Mouse (Mus musculus): ENCODE measurements around the gene Sfxn5. TPM values are rescaled to one million over a fixed set of nuclear protein-coding genes. Genes with fewer than 3 reads are reported as not detected.

Gene Sfxn5
- polyA plus RNA-seq, 1 experiment: 0.63 TPM

GRCm38 (mm10) chr6:85364439-85364838 lies 31.2 kb upstream of the Sfxn5 start:
- H3K27me3 ChIP-seq (ENCODE audit: control insufficient read depth, insufficient read depth, low read length): peaks cover 25% of the 10 kb centered on the region
- H3K36me3 ChIP-seq (ENCODE audit: control insufficient read depth, insufficient read depth, low read length): no peaks in the 10 kb centered on the region
- WGBS: 49% methylated on average over 5 of the region's 5 CpGs
- H3K4me3 ChIP-seq (ENCODE audit: low read depth, low read length): no peak overlapping the region
- H3K4me1 ChIP-seq (ENCODE audit: control insufficient read depth, insufficient read depth, insufficient read length, low read length): no peaks in the 10 kb centered on the region
- TF ChIP-seq CTCF (IDR thresholded peaks at IDR 0.05; ENCODE audit: extremely low read depth, insufficient read length, insufficient replicate concordance, low read depth, low read length) (no peak), POLR2A (IDR thresholded peaks at IDR 0.05; ENCODE audit: low read depth, low read length) (no peak)
- no peak overlapping the region for H3K27ac ChIP-seq (ENCODE audit: insufficient read depth, low read depth, low read length)

- Histone ChIP-seq H3K27ac (ENCODE audit: insufficient read depth, low read depth, low read length) (no peak overlapping the region), H3K4me1 (ENCODE audit: control insufficient read depth, insufficient read depth, insufficient read length, low read length) (no peaks in the 10 kb centered on the region), H3K4me3 (ENCODE audit: low read depth, low read length) (no peak overlapping the region), H3K36me3 (ENCODE audit: control insufficient read depth, insufficient read depth, low read length) (no peaks in the 10 kb centered on the region), H3K27me3 (ENCODE audit: control insufficient read depth, insufficient read depth, low read length) (peaks cover 25% of the 10 kb centered on the region)
- TF ChIP-seq CTCF (IDR thresholded peaks at IDR 0.05; ENCODE audit: extremely low read depth, insufficient read length, insufficient replicate concordance, low read depth, low read length) (no peak), POLR2A (IDR thresholded peaks at IDR 0.05; ENCODE audit: low read depth, low read length) (no peak)
- WGBS: 59% methylated on average over 4 of the region's 4 CpGs
Measured at GRCm38 (mm10) chr6:85363906-85364260, 30.7 kb upstream of the Sfxn5 start.

- Histone ChIP-seq H3K4me3 (ENCODE audit: low read depth, low read length) (no peak overlapping the region), H3K36me3 (ENCODE audit: control insufficient read depth, insufficient read depth, low read length) (no peaks in the 10 kb centered on the region), H3K4me1 (ENCODE audit: control insufficient read depth, insufficient read depth, insufficient read length, low read length) (no peaks in the 10 kb centered on the region), H3K27me3 (ENCODE audit: control insufficient read depth, insufficient read depth, low read length) (peaks cover 25% of the 10 kb centered on the region), H3K27ac (ENCODE audit: insufficient read depth, low read depth, low read length) (no peak overlapping the region)
- WGBS: 89% methylated on average over 5 of the region's 5 CpGs
- no peak for TF ChIP-seq POLR2A (IDR thresholded peaks at IDR 0.05; ENCODE audit: low read depth, low read length)
- no peak for TF ChIP-seq CTCF (IDR thresholded peaks at IDR 0.05; ENCODE audit: extremely low read depth, insufficient read length, insufficient replicate concordance, low read depth, low read length)
Measured at GRCm38 (mm10) chr6:85363231-85363905, 30.1 kb upstream of the Sfxn5 start.

- peaks cover 25% of the 10 kb centered on the region for H3K27me3 ChIP-seq (ENCODE audit: control insufficient read depth, insufficient read depth, low read length)
- TF ChIP-seq CTCF (IDR thresholded peaks at IDR 0.05; ENCODE audit: extremely low read depth, insufficient read length, insufficient replicate concordance, low read depth, low read length): no peak
- no peak for TF ChIP-seq POLR2A (IDR thresholded peaks at IDR 0.05; ENCODE audit: low read depth, low read length)
- no peaks in the 10 kb centered on the region for H3K36me3 ChIP-seq (ENCODE audit: control insufficient read depth, insufficient read depth, low read length)
- no peak overlapping the region for H3K4me3 ChIP-seq (ENCODE audit: low read depth, low read length)
- no peak overlapping the region for H3K27ac ChIP-seq (ENCODE audit: insufficient read depth, low read depth, low read length)
- no peaks in the 10 kb centered on the region for H3K4me1 ChIP-seq (ENCODE audit: control insufficient read depth, insufficient read depth, insufficient read length, low read length)
- 83% methylated on average over 5 of the region's 5 CpGs for WGBS
Measured at GRCm38 (mm10) chr6:85362610-85363009, 29.4 kb upstream of the Sfxn5 start.

GRCm38 (mm10) chr6:85360311-85360710 lies 27.1 kb upstream of the Sfxn5 start:
- no peaks in the 10 kb centered on the region for H3K4me1 ChIP-seq (ENCODE audit: control insufficient read depth, insufficient read depth, insufficient read length, low read length)
- 75% methylated on average over 5 of the region's 5 CpGs for WGBS
- TF ChIP-seq POLR2A (IDR thresholded peaks at IDR 0.05; ENCODE audit: low read depth, low read length) (no peak), CTCF (IDR thresholded peaks at IDR 0.05; ENCODE audit: extremely low read depth, insufficient read length, insufficient replicate concordance, low read depth, low read length) (no peak)
- no peak overlapping the region for H3K4me3 ChIP-seq (ENCODE audit: low read depth, low read length)
- H3K27me3 ChIP-seq (ENCODE audit: control insufficient read depth, insufficient read depth, low read length): peaks cover 14% of the 10 kb centered on the region; the same call in 1 of the 2 replicates
- H3K27ac ChIP-seq (ENCODE audit: insufficient read depth, low read depth, low read length): no peak overlapping the region
- H3K36me3 ChIP-seq (ENCODE audit: control insufficient read depth, insufficient read depth, low read length): no peaks in the 10 kb centered on the region

- TF ChIP-seq POLR2A (IDR thresholded peaks at IDR 0.05; ENCODE audit: low read depth, low read length) (no peak), CTCF (IDR thresholded peaks at IDR 0.05; ENCODE audit: extremely low read depth, insufficient read length, insufficient replicate concordance, low read depth, low read length) (no peak)
- no peak overlapping the region for H3K4me3 ChIP-seq (ENCODE audit: low read depth, low read length)
- no peak overlapping the region for H3K27ac ChIP-seq (ENCODE audit: insufficient read depth, low read depth, low read length)
- WGBS: 97% methylated on average over 1 of the region's 1 CpGs
- H3K27me3 ChIP-seq (ENCODE audit: control insufficient read depth, insufficient read depth, low read length): peaks cover 6% of the 10 kb centered on the region; the same call in 1 of the 2 replicates
- no peaks in the 10 kb centered on the region for H3K36me3 ChIP-seq (ENCODE audit: control insufficient read depth, insufficient read depth, low read length)
- H3K4me1 ChIP-seq (ENCODE audit: control insufficient read depth, insufficient read depth, insufficient read length, low read length): no peaks in the 10 kb centered on the region
Measured at GRCm38 (mm10) chr6:85358877-85359276, 25.7 kb upstream of the Sfxn5 start.

- no peak for TF ChIP-seq CTCF (IDR thresholded peaks at IDR 0.05; ENCODE audit: extremely low read depth, insufficient read length, insufficient replicate concordance, low read depth, low read length)
- no peak for TF ChIP-seq POLR2A (IDR thresholded peaks at IDR 0.05; ENCODE audit: low read depth, low read length)
- 66% methylated on average over 4 of the region's 4 CpGs for WGBS
- H3K27me3 ChIP-seq (ENCODE audit: control insufficient read depth, insufficient read depth, low read length): no peaks in the 10 kb centered on the region
- H3K27ac ChIP-seq (ENCODE audit: insufficient read depth, low read depth, low read length): no peak overlapping the region
- H3K4me1 ChIP-seq (ENCODE audit: control insufficient read depth, insufficient read depth, insufficient read length, low read length): no peaks in the 10 kb centered on the region
- H3K4me3 ChIP-seq (ENCODE audit: low read depth, low read length): no peak overlapping the region
- H3K36me3 ChIP-seq (ENCODE audit: control insufficient read depth, insufficient read depth, low read length): no peaks in the 10 kb centered on the region
Measured at GRCm38 (mm10) chr6:85356682-85357465, 23.7 kb upstream of the Sfxn5 start.

Measured in small intestine, adult 2 months (tissue).